Mouse (Mus musculus) CH12.LX (cell line): Measurements from ENCODE around the gene Csad.

Experiments used
- CTCF ChIP-seq, 2 experiments: IDR thresholded peaks in 1 of 2; conservative IDR thresholded peaks in 1 of 2; 2 replicates each; pipeline ENCODE4 v1.5.1; 2011 to 2012; ENCODE audit warnings: low read depth in 2 of 2, low read length in 2 of 2, improper control_type of control experiment in 1 of 2, inconsistent platforms in 1 of 2, mild to moderate bottlenecking in 1 of 2, moderate library complexity in 1 of 2
- ELF1 ChIP-seq: IDR thresholded peaks from 2 replicates; pipeline ENCODE4 v1.6.1; 2014; ENCODE audit warnings: low read depth, mild to moderate bottlenecking, inconsistent platforms, low read length, improper control_type of control experiment
- HCFC1 ChIP-seq: IDR thresholded peaks from 2 replicates; pipeline ENCODE4 v1.6.1; 2012; ENCODE audit warnings: low read depth, mild to moderate bottlenecking, inconsistent platforms, low read length, improper control_type of control experiment
- JUND ChIP-seq: conservative IDR thresholded peaks from 2 replicates; pipeline ENCODE4 v1.6.1; 2011; ENCODE audit warnings: low read depth, low read length, improper control_type of control experiment
- KAT2A ChIP-seq: IDR thresholded peaks from 2 replicates; pipeline ENCODE4 v1.6.1; 2012; ENCODE audit warnings: low read length, improper control_type of control experiment, inconsistent platforms; ENCODE audit not compliant: insufficient replicate concordance
- MAX ChIP-seq: IDR thresholded peaks from 2 replicates; pipeline ENCODE4 v1.6.1; 2011; ENCODE audit warnings: low read length, improper control_type of control experiment
- POLR2A ChIP-seq: IDR thresholded peaks from 2 replicates; pipeline ENCODE4 v1.6.1; 2011; ENCODE audit warnings: low read depth, mild to moderate bottlenecking, improper control_type of control experiment, low read length
- RCOR1 ChIP-seq: conservative IDR thresholded peaks from 2 replicates; pipeline ENCODE4 v1.6.1; 2012; ENCODE audit warnings: low read depth, mild to moderate bottlenecking, inconsistent platforms, low read length, improper control_type of control experiment
- TBP ChIP-seq: conservative IDR thresholded peaks from 2 replicates; pipeline ENCODE4 v1.6.1; 2011; ENCODE audit warnings: low read depth, low read length, improper control_type of control experiment
- TCF12 ChIP-seq: IDR thresholded peaks from 2 replicates; pipeline ENCODE4 v1.6.1; 2014; ENCODE audit warnings: low read depth, mild to moderate bottlenecking, inconsistent platforms, low read length, improper control_type of control experiment
- UBTF ChIP-seq: IDR thresholded peaks from 2 replicates; pipeline ENCODE4 v1.6.1; 2012; ENCODE audit warnings: low read depth, mild to moderate bottlenecking, inconsistent platforms, low read length, improper control_type of control experiment, moderate library complexity
- ZC3H11A ChIP-seq: IDR thresholded peaks from 2 replicates; pipeline ENCODE4 v1.6.1; 2012; ENCODE audit warnings: low read depth, mild to moderate bottlenecking, inconsistent platforms, low read length, improper control_type of control experiment
- ZNF384 ChIP-seq: IDR thresholded peaks from 2 replicates; pipeline ENCODE4 v1.6.1; 2012; ENCODE audit warnings: low read depth, low read length, improper control_type of control experiment, inconsistent platforms

- TF ChIP-seq CTCF (conservative IDR thresholded peaks at IDR 0.05 in 1 of 2, IDR thresholded peaks at IDR 0.05 in 1 of 2; ENCODE audit: low read depth in 2 of 2, low read length in 2 of 2) (no peak; a peak in 1 of 4 replicates), POLR2A (peak; percentile 66), KAT2A (peak; percentile 89; the same call in 1 of the 2 replicates), ZC3H11A (no peak), TCF12 (peak; percentile 84), ELF1 (peak; percentile 91), HCFC1 (peak; percentile 91), MAX (peak; percentile 71), ZNF384 (peak; percentile 58), RCOR1 (peak; percentile 29; the same call in 1 of the 2 replicates), TBP (0 out of 2 replicates have a peak, but pooled peaks have one; percentile 37), UBTF (peak; percentile 32; the same call in 1 of the 2 replicates), JUND (no peak)
These were observed 1.3 kb downstream of the Csad start, which contains the start of gene Zfp740 for GRCm38 (mm10) chr15:102202971-102203834.
